Mouse (Mus musculus) midbrain, embryonic 10.5 days (tissue): ENCODE data around the gene Trim11. TPM values are rescaled to one million over a fixed set of nuclear protein-coding genes. Genes with fewer than 3 reads are reported as not detected.

ENCODE experiments used
- DNase-seq: peaks from one replicate; pipeline ENCODE4 v3.0.0-alpha.2; 2017; ENCODE audit warnings: low spot score
- H3K27ac ChIP-seq: fragments of 300-500 bp; sonication (generic); replicated peaks from 2 replicates; pipeline ENCODE4 v1.5.1; 2016; ENCODE audit warnings: mild to moderate bottlenecking
- H3K27me3 ChIP-seq: fragments of 300-500 bp; sonication (generic); 2 replicates; pipeline ENCODE4 v1.6.1; 2016; ENCODE audit warnings: low read depth, mild to moderate bottlenecking; ENCODE audit not compliant: poor library complexity, severe bottlenecking
- H3K36me3 ChIP-seq: fragments of 300-500 bp; sonication (generic); 2 replicates; pipeline ENCODE4 v1.6.1; 2016; ENCODE audit warnings: mild to moderate bottlenecking, moderate library complexity
- H3K4me1 ChIP-seq: fragments of 300-500 bp; sonication (generic); 2 replicates; pipeline ENCODE4 v1.6.1; 2016
- H3K4me3 ChIP-seq: fragments of 300-500 bp; sonication (generic); 2 replicates; pipeline ENCODE4 v1.5.1; 2016; ENCODE audit warnings: mild to moderate bottlenecking, moderate library complexity
- H3K9me3 ChIP-seq: fragments of 300-500 bp; sonication (generic); replicated peaks from 2 replicates; pipeline ENCODE4 v1.6.1; 2016; ENCODE audit warnings: mild to moderate bottlenecking
- whole genome bisulfite sequencing: fragments of 180-500 bp; shearing (Covaris S2); methylation state at CpG from one replicate; pipeline ENCODE4 v1.1.7; 2016; 5-methylcytosine and 5-hydroxymethylcytosine counted together
- microRNA-seq: library from miRNA; unstranded; fragments of <30 nt; microRNA quantifications from one replicate; pipeline ENCODE4, GENCODE M21; 2017
- polyA plus RNA-seq: library from polyadenylated mRNA; unstranded; fragments of >200 nt; fragmentation: Nextera tagmentation; extraction: Ambion mirVana; gene quantifications from 2 replicates; pipeline ENCODE4 v1.2.1, GENCODE M21; 2016

Gene Trim11
- polyA plus RNA-seq, 1 experiment from 2014 or later = 17.7 TPM

- WGBS = 80% methylated on average over 7 of the region's 7 CpGs
- Histone ChIP-seq H3K9me3 (no peaks in the 10 kb centered on the region), H3K36me3 (no peaks in the 10 kb centered on the region), H3K4me3 (no peak overlapping the region), H3K4me1 (no peaks in the 10 kb centered on the region), H3K27me3 (0 out of 2 replicates have a peak, but pooled peaks cover 8% of the 10 kb centered on the region), H3K27ac (no peak overlapping the region)
- no peak for DNase-seq
Observed at GRCm38 (mm10) chr11:59002327-59003079, 24.6 kb downstream of the Trim11 start.

GRCm38 (mm10) chr11:59015052-59015451 is 37.2 kb downstream of the Trim11 start:
- Histone ChIP-seq H3K4me3 (no peak overlapping the region), H3K36me3 (no peaks in the 10 kb centered on the region), H3K4me1 (no peaks in the 10 kb centered on the region), H3K9me3 (no peaks in the 10 kb centered on the region), H3K27ac (no peak overlapping the region), H3K27me3 (no peaks in the 10 kb centered on the region)
- DNase-seq = peak; percentile 43
- WGBS = 42% methylated on average over 9 of the region's 9 CpGs

GRCm38 (mm10) chr11:59026411-59026810 is 48.5 kb downstream of the Trim11 start:
- Histone ChIP-seq H3K36me3 (no peaks in the 10 kb centered on the region), H3K9me3 (no peaks in the 10 kb centered on the region), H3K27me3 (no peaks in the 10 kb centered on the region), H3K4me1 (no peaks in the 10 kb centered on the region), H3K27ac (no peak overlapping the region), H3K4me3 (no peak overlapping the region)
- 87% methylated on average over 6 of the region's 6 CpGs for WGBS
- DNase-seq = no peak

GRCm38 (mm10) chr11:59029003-59029402 is 51.1 kb downstream of the Trim11 start:
- WGBS = 95% methylated on average over 13 of the region's 13 CpGs
- Histone ChIP-seq H3K4me1 (no peaks in the 10 kb centered on the region), H3K4me3 (no peak overlapping the region), H3K36me3 (no peaks in the 10 kb centered on the region), H3K9me3 (no peaks in the 10 kb centered on the region), H3K27ac (no peak overlapping the region), H3K27me3 (no peaks in the 10 kb centered on the region)
- DNase-seq = no peak

Small RNA genes lying within 50 kb of the gene (microRNA-seq; reads per million reads assigned to microRNA genes)
- not detected for gene Gm44313

Other genes with a start within 250 kb of the Trim11 start
- not detected in 2 replicates for gene Olfr317, start 238.9 kb upstream of the Trim11 start, polyA plus RNA-seq
- not detected in 2 replicates for gene Olfr316, start 225.4 kb upstream of the Trim11 start, polyA plus RNA-seq
- not detected in 2 replicates for gene Olfr315, start 204.9 kb upstream of the Trim11 start, polyA plus RNA-seq
- gene Olfr314, start 195.1 kb upstream of the Trim11 start, polyA plus RNA-seq = not detected in 2 replicates
- gene Fam183b, start 176.1 kb upstream of the Trim11 start, polyA plus RNA-seq = 3.8 and 6.1 TPM in 2 replicates
- not detected in 2 replicates for gene Olfr313, start 163.1 kb upstream of the Trim11 start, polyA plus RNA-seq
- not detected in 2 replicates for gene Olfr312, start 148.9 kb upstream of the Trim11 start, polyA plus RNA-seq
- gene Olfr311, start 138.8 kb upstream of the Trim11 start, polyA plus RNA-seq = not detected in 2 replicates
- 9.1 and 11.5 TPM in 2 replicates for gene Gm12258, start 130.9 kb upstream of the Trim11 start, polyA plus RNA-seq
- gene 2810021J22Rik, start 110.9 kb upstream of the Trim11 start, polyA plus RNA-seq = 11.2 and 12.5 TPM in 2 replicates
- gene Zfp39, start 73.9 kb upstream of the Trim11 start, polyA plus RNA-seq = 4.6 and 5.2 TPM in 2 replicates
- gene Btnl10, start 60.2 kb upstream of the Trim11 start, polyA plus RNA-seq = not detected in 2 replicates
- gene Rnf187, start 39.2 kb upstream of the Trim11 start, polyA plus RNA-seq = 274 and 296 TPM in 2 replicates
- gene Hist3h2ba, start 29.2 kb upstream of the Trim11 start, polyA plus RNA-seq = 34.1 and 69.6 TPM in 2 replicates
- gene Hist3h2a, start 23.4 kb upstream of the Trim11 start, polyA plus RNA-seq = 20.4 and 31.6 TPM in 2 replicates
- 0.25 and 0.26 TPM in 2 replicates for gene Trim17, start 23.4 kb upstream of the Trim11 start, polyA plus RNA-seq
- gene Obscn, start 158.3 kb downstream of the Trim11 start, polyA plus RNA-seq = 0.01 TPM in 2 replicates
- gene Iba57, start 185.6 kb downstream of the Trim11 start, polyA plus RNA-seq = 5.2 and 5.4 TPM in 2 replicates
- not detected in 2 replicates for gene Gjc2, start 205.1 kb downstream of the Trim11 start, polyA plus RNA-seq
- gene Guk1, start 214.1 kb downstream of the Trim11 start, polyA plus RNA-seq = 98.5 and 115 TPM in 2 replicates
- gene Mrpl55, start 224.4 kb downstream of the Trim11 start, polyA plus RNA-seq = 116 and 131 TPM in 2 replicates
- gene 2310033P09Rik, start 230.2 kb downstream of the Trim11 start, polyA plus RNA-seq = 46.8 and 52.2 TPM in 2 replicates